Mouse (Mus musculus) Muller cell, postnatal 12 days (primary cell): ENCODE data around the gene Yy1.
A peak's percentile ranks its signal among the peaks of the same experiment; 100 is the strongest.

Source experiments
- DNase-seq: peaks from one replicate; pipeline ENCODE4 v3.0.0-alpha.2; 2015; ENCODE audit errors: inconsistent ontology term

Gene Yy1

GRCm38 (mm10) chr12:108768196-108768854, 24.4 kb upstream of the Yy1 start:
- no peak for DNase-seq

GRCm38 (mm10) chr12:108780108-108780877, 12.5 kb upstream of the Yy1 start:
- DNase-seq, result no peak

DNA sequence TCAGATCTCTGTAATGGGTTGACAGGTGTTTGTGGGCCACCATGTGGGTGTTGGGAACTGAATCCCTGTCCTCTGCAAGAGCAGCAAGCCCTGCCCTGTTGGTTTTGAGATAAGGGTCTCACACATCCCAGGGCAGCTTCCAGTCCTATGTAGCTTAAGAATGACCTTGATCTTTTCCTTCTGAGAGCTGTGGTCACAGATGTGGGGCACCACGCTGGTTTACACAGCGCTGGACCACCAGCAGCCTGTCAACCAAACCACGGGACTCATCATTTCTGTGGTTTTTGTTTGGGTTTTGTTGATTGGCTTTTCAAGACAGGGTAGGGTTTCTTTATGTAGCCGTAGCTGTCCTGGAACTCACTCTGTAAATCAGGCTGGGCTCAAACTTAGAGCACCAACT, 7.6 kb upstream of the Yy1 start:
- DNase-seq, result no peak

GRCm38 (mm10) chr12:108787329-108787728, 5.4 kb upstream of the Yy1 start:
- no peak for DNase-seq

DNA sequence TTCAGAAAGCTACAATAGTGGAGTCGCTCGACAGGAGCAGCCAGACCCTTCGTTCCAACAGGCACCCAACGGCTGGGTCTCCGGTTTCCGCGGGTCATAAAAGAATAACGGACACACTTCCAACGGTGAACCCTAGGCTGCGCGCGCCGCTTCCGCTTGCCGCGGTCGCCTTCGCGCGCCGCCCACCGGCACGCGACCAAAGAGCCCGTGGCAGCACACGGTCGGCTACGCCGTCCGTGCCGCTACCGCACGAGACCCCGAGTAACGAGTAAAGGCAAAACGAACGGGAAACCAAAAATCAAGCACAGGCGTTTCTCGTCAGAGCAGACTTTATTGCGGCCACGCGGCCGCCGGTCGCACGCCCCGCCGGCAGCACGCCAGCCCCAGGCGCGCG, 624 bp upstream of the Yy1 start:
- DNase-seq, result peak; percentile 90

DNA sequence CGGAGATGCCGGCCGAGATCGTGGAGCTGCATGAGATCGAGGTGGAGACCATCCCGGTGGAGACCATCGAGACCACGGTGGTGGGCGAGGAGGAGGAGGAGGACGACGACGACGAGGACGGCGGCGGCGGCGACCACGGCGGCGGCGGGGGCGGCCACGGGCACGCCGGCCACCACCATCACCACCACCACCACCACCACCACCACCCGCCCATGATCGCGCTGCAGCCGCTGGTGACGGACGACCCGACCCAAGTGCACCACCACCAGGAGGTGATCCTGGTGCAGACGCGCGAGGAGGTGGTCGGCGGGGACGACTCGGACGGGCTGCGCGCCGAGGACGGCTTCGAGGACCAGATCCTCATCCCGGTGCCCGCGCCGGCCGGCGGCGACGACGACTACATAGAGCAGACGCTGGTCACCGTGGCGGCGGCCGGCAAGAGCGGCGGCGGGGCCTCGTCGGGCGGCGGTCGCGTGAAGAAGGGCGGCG, 724 bp downstream of the Yy1 start:
- DNase-seq, result peak; percentile 12

DNA sequence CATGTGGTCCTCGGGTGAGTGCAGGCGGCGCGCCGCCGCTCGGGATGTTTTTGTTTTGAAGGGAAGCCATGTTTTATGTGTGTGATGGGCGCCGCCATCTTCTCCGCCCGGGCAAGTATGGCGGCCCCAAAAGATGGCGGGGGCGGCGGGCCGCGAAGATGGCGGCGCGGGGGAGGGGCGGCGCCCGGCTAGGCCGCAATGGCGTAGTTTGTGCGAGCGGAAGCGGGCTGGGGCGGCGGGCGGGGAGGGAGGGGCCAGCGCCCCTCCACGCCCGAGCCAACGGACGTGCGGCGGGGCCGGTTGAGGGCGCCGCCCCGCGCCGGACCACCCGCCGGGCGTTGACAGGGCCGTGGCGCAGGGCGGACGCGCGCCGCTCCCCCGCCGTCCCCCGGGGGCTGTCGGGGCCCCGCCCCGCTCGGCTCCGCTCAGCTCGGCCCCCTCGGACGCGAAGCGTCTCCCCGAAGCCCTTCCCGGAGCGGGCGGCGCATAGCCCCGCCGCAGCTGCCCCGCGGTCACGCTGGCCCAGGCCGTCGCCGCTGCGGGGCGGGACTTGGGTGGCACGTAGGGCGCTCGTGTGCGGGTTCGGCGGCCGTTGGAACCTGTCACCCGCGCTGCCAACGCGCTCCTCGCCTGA, 1.4 kb downstream of the Yy1 start:
- DNase-seq, result peak; percentile 91

DNA sequence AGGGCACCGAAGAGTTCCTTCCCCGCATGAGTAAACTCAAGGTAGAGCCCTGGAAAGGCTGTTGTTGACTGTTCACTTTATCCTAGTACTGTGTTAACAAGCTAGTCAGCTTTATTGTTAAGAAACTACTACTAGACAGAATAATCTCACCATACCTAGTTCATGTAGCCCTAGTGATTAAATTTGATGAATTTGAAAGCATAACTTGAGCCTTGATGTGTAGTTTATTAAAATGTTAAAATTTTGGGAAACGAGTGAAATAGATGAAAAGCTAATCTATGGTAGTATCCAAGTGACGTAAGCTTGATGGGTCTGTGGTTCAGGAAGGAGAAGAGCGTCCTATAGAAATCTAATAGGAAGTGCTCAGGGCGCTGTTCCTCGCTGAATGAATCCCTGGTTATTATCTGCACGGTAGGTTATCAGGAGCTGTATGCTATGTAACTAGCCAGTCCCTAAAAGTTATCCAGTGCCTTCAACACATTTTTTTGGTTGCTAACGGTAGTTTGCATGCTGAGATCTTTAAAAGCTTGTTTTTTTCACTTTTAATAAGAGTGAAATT, 2.3 kb downstream of the Yy1 start:
- peak; percentile 14 for DNase-seq

DNA sequence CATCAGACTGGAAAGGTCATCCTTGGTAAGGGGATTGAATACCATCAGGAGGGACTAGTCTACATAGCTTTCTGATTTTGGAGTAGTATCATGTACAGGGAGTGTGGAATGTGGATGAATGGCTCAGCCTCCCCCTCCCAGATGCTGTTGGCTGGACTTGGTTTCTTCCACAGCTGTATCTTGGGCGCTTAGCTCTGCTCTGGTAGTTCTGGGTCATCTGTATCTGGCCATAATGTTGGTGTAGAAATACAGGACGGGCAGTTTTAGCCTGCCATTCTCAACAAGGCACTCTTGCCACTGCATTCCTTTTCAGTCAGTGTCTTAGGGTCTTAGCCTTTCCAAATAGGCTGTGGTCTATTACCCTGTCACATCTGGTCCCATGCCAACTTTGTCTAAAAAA, 8.8 kb downstream of the Yy1 start:
- DNase-seq, result no peak

GRCm38 (mm10) chr12:108804388-108804787, 11.6 kb downstream of the Yy1 start:
- no peak for DNase-seq

DNA sequence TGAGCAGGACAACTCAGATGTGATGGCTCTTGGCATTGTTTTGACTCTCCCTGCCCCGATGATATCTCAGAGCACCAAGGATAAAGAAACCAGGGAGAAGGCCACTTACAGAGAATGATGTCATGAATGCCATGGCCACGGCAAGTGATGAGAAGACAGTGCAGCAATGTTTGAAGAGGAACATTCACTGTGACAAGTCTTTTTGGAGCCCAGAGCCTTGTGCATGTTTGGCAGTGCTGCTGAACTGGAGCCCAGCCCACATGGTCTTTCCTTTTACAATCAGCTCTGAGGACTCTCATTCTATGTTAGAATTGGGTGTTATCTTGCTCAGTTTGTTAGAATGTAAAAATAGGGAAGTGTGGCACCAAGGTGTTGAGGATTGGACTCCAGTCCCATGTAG, 15.7 kb downstream of the Yy1 start:
- DNase-seq, result no peak

DNA sequence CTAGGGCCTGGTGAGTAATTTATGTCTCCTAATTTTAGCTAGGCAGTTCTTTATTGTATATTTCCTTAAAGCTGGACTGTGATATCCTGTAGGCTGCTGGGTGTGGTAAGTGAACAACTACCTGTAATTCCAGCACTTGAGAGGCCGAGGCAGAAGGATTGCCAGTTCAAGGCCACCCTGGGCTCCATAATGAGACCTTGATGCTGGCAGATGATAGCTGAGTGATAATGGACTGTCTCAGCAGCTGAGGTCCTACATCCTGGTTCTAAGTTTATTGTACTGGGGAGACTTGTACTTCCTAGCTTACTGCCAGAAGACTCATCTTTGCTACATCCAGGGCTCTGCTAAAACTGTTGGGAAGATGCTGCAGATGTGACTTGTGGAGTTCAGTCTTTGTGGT, 17.0 kb downstream of the Yy1 start:
- DNase-seq, result no peak

GRCm38 (mm10) chr12:108810309-108810708, 17.5 kb downstream of the Yy1 start:
- DNase-seq, result no peak

DNA sequence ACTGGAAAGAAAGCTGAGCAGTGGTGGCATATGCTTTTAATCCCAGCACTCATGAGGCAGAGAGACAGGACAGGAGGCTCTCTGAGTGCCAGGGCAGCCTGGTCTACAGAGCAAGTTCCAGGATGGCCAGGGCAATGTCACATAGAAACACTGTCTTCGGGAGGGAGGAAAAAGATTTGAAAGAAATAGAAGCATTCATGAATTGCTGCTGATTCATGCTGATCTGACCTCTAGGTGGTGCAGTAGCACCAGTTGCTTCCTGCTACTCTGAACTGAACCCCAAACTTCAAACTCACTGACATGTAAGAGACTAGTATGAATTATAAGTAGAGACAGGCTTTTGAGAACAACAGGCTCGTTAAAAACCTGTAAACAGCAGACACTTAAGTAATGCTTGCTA, 18.4 kb downstream of the Yy1 start:
- DNase-seq, result no peak

DNA sequence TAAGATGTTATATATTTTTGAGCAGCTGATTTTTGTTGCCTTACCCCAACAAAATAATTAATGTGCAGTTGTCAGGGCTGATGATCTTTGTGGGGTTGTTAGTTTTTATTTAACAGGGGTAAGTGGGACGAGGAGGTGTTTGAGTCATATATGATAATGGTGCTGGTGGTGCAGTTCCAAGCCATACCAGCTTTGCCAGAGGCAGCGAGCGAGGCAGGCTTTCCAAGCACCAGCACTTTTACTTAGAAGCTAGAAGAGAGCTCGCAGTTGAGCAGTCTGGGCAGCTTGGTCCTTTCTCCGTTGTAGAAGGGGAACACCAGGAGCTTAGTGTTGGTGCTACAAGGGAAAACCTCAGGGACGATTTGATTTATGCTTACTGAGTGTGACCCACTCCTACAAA, 19.7 kb downstream of the Yy1 start:
- no peak for DNase-seq

DNA sequence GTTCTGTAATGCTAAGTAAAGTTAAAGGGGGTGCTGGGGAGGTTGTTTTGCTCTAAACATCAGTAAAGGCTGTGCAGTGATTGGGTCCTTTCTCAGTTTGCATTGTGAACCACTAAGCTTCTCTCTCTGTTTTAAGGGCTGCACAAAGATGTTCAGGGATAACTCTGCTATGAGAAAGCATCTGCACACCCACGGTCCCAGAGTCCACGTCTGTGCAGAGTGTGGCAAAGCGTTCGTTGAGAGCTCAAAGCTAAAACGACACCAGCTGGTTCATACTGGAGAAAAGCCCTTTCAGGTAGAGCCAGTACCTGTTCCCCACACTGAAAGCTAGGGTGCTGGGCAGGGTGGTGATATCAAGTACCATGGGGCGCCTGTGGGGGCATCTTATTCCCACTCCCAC, 21.7 kb downstream of the Yy1 start:
- DNase-seq, result no peak

DNA sequence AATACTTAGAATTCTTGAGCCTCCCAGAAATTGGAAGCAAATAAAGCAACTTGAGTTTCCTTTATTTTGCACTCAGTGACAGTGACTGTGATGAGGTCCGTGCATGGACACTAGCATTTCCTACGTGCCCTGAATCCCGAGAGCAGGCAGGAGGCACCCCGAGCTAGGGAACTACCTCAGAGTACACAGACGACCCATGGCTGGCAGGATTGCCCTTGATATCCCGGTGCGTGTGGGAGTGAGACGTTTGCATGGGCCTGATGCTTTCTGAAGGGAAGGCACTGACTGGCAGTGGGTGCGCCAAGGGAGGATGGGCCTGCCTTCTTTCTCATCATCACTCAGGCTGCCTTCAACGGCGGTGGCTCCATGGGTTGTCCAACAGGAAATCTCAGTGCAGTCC, 23.8 kb downstream of the Yy1 start:
- no peak for DNase-seq

DNA sequence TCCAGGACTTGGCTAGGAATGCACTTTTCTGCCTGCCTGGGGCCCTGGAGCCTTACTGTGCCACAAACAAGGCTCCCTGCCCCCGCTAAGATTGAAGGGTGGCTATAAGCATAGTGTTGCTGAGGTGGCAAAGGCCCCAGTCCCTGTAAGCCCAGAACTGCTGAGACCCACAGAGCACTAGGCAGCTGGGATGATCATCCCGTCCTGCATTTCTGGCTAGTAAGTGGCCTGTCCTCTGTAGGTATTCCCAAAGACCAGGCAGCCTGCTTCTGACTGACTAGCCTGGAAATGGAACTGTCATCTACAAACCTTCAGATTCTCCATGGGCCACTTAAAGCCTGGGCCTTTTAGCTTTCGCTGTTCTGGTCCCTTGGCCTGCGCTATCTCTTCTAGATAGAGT, 27.7 kb downstream of the Yy1 start:
- no peak for DNase-seq

DNA sequence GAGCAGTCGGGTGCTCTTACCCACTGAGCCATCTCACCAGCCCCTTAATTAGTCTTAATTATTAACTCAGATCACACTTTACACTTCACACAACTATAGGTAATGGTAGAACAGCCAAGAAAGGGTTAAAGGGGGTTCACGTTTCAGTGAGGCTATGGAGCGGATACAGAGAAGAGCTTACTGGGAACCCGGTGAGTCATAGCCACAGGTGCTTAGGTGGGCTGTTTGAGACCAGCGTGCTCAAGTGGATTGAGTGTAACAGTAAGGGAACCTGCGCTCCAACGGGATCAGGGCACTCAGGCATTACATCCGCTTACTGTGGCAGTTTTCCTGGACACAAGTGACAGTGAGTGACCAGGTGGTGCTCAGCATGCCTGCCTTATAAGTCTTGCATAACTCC, 30.3 kb downstream of the Yy1 start:
- DNase-seq, result no peak

DNA sequence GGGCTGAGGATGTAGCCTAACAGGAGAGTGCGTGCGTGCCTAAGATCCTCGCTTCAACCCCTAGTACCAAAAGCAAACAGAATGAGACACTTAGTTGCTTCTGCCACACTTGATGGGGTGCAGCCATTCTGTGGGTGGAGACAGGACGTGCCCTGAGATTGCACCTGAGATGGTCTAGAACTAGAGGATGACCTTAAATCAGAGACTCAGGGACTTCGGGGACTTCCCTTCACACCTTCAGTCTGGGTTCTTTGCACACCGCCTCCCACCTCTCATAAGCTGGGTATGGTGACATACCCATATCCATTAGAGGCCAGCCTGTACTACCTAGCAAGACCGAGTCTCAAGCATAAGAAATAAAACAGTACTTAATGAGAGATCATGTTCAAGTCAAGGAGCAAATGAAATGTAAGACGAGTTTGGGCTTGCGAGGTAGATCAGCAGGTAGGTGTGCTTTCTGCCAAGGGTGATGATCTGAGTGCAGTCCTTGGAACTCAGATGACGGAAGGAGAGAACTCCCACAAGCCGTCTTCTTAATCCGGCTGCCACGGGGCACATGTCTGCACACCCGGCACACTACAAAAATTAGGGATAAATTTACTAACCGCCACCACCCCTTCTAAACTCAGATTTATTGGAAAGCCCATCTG, 31.6 kb downstream of the Yy1 start:
- no peak for DNase-seq

- no peak for DNase-seq
Observed at GRCm38 (mm10) chr12:108825561-108826224, 32.9 kb downstream of the Yy1 start.
